Mouse (Mus musculus) C2C12 (cell line): ENCODE results near the gene Arhgef10l.

Source experiments
- CEBPB ChIP-seq: IDR thresholded peaks from one replicate; pipeline ENCODE4 v1.6.1; 2011; ENCODE audit warnings: low read depth, mild to moderate bottlenecking, control low read depth, moderate library complexity
- CTCF ChIP-seq: IDR thresholded peaks from one replicate; pipeline ENCODE4 v1.5.1; 2011; ENCODE audit not compliant: control insufficient read depth, insufficient read depth, insufficient read length
- FOSL1 ChIP-seq: IDR thresholded peaks from one replicate; pipeline ENCODE4 v1.8.0; 2011; ENCODE audit warnings: mild to moderate bottlenecking, low read length; ENCODE audit not compliant: poor library complexity, insufficient read depth, severe bottlenecking
- MAX ChIP-seq: IDR thresholded peaks from one replicate; pipeline ENCODE4 v1.6.1; 2011; ENCODE audit warnings: mild to moderate bottlenecking, control low read depth
- MYOD1 ChIP-seq: IDR thresholded peaks from one replicate; pipeline ENCODE4 v1.6.1; 2011; ENCODE audit warnings: low read depth; ENCODE audit not compliant: control insufficient read depth, insufficient read length
- MYOG ChIP-seq: IDR thresholded peaks from one replicate; pipeline ENCODE4 v1.6.1; 2011; ENCODE audit not compliant: control insufficient read depth, insufficient read length; ENCODE audit errors: extremely low read depth
- USF1 ChIP-seq: IDR thresholded peaks from one replicate; pipeline ENCODE4 v1.6.1; 2011; ENCODE audit warnings: low read depth, mild to moderate bottlenecking, control low read depth, moderate library complexity

- TF ChIP-seq CTCF (no peak), FOSL1 (no peak), MYOD1 (no peak), USF1 (no peak), CEBPB (no peak), MAX (no peak), MYOG (no peak)
Observed at GRCm38 (mm10) chr4:140662453-140662852, 3.4 kb downstream of the Arhgef10l start.
